ENCODE assay signal across 8 mouse cellular contexts in the genomic region with DNA sequence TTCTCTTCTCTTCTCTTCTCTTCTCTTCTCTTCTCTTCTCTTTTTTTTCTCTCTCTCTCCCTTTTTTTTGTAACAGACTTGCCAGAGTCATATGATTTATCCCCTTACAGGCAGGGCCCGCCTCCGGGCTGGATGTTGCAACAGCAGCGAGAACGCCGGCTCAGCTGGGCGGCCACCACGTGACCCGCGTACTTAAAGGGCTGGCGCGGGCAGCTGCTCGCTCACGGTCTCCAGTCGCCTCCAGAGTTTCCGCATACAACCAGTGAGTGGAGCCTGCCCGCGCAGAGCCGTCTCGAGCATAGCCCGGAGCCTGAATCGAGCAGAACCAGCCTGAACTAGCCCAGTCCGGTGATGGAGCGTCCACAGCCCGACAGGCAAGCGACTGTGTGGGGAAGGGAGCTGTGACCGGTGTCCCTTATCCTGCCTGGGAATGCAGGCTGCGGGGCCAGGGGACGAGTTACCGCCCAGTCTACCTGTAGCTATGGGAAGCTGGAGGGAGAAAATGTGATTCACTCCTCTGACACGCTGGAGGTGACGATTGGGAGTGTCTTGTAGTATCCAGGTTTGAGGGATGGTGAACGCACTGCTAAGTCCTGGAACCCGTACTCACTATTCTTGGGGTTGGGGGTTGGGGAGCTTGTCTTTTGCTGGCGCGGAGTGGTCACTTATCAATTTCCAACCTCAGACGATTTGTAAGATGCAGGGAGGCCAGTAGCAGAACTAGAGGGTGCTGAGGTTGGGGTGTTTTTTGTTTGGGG. TPM values are rescaled to one million over a fixed set of nuclear protein-coding genes. Genes with fewer than 3 reads are reported as not detected.
DNase-seq lines count a peak whose midpoint lies in the region; ATAC-seq and TF ChIP-seq lines count a peak whose summit lies in the region.

A gene (plus strand): TSS at position 223 of the 758 bp plus-strand sequence.

- peak; percentile 60; the same call in 1 of the 2 replicates for TF ChIP-seq POLR2A in bone marrow macrophage, adult 2 months (IDR thresholded peaks at IDR 0.05; ENCODE audit: borderline replicate concordance, low read depth, low read length)
- TF ChIP-seq POLR2A in limb, embryonic 14.5 days (IDR thresholded peaks at IDR 0.05; ENCODE audit: borderline replicate concordance, extremely low read depth, insufficient read depth, insufficient read length), result peak; percentile 82; the same call in 1 of the 2 replicates
- TF ChIP-seq POLR2A in spleen, adult 2 months (IDR thresholded peaks at IDR 0.05; ENCODE audit: low read depth, low read length), result 0 out of 2 replicates have a peak, but pooled peaks have one; percentile 14

- H3K9me3 ChIP-seq in kidney, embryonic 14.5 days (ENCODE audit: control insufficient read depth, low read length), result no peaks in the 10 kb centered on the region
- no peaks in the 10 kb centered on the region for H3K9me3 ChIP-seq in limb, embryonic 14.5 days (ENCODE audit: control insufficient read depth, low read length)
- H3K9me3 ChIP-seq in midbrain, embryonic 16.5 days (replicated peaks; ENCODE audit: control insufficient read depth, low read length, poor library complexity, severe bottlenecking), result no peaks in the 10 kb centered on the region

- no peak for TF ChIP-seq CTCF in bone marrow macrophage, adult 2 months (IDR thresholded peaks at IDR 0.05; ENCODE audit: low read depth, low read length)
- TF ChIP-seq CTCF in spleen, adult 2 months (IDR thresholded peaks at IDR 0.05; ENCODE audit: extremely low read depth, insufficient read depth, insufficient read length, insufficient replicate concordance), result no peak

- peak within 1 kb of the TSS; percentile 72 for H3K4me2 ChIP-seq in kidney, embryonic 14.5 days (replicated peaks; ENCODE audit: low read depth, low read length)
- H3K4me2 ChIP-seq in limb, embryonic 14.5 days (replicated peaks; ENCODE audit: low read depth, low read length, severe bottlenecking), result peak within 1 kb of the TSS; percentile 68
- H3K4me2 ChIP-seq in midbrain, embryonic 16.5 days (ENCODE audit: low read length), result peak within 1 kb of the TSS; percentile 93

- 1% methylated on average over 36 of the region's 36 CpGs for WGBS in kidney, embryonic 14.5 days
- WGBS in limb, embryonic 14.5 days, result 2% methylated on average over 36 of the region's 36 CpGs
- WGBS in midbrain, embryonic 16.5 days, result under 1% methylated on average over 36 of the region's 36 CpGs
- 10% methylated on average over 36 of the region's 36 CpGs for WGBS in spleen, adult 2 months

- no peaks in the 10 kb centered on the region; the same call in 1 of the 2 replicates for H3K36me3 ChIP-seq in kidney, embryonic 14.5 days (ENCODE audit: control insufficient read depth, insufficient read depth, low read length)
- H3K36me3 ChIP-seq in limb, embryonic 14.5 days (ENCODE audit: control insufficient read depth, insufficient read depth, low read length), result peaks cover 10% of the 10 kb centered on the region; the same call in 1 of the 2 replicates
- no peaks in the 10 kb centered on the region for H3K36me3 ChIP-seq in midbrain, embryonic 16.5 days (ENCODE audit: control insufficient read depth, insufficient read depth, low read length)
- no peaks in the 10 kb centered on the region for H3K36me3 ChIP-seq in spleen, adult 2 months (ENCODE audit: control insufficient read depth, insufficient read depth, low read length)

- peak within 1 kb of the TSS; percentile 70 for H3K9ac ChIP-seq in kidney, embryonic 14.5 days (ENCODE audit: low read depth, low read length)
- peak within 1 kb of the TSS; percentile 67 for H3K9ac ChIP-seq in limb, embryonic 14.5 days (ENCODE audit: low read depth, low read length, severe bottlenecking)
- peak within 1 kb of the TSS; percentile 78 for H3K9ac ChIP-seq in midbrain, embryonic 16.5 days (ENCODE audit: low read depth, low read length)

- peaks cover 43% of the 10 kb centered on the region for H3K4me1 ChIP-seq in bone marrow macrophage, adult 2 months (ENCODE audit: control insufficient read depth, insufficient read depth, low read length)
- peaks cover 14% of the 10 kb centered on the region; the same call in 1 of the 2 replicates for H3K4me1 ChIP-seq in kidney, embryonic 14.5 days (ENCODE audit: control insufficient read depth, insufficient read depth, low read length)
- peaks cover 3% of the 10 kb centered on the region; the same call in 1 of the 2 replicates for H3K4me1 ChIP-seq in limb, embryonic 14.5 days (ENCODE audit: control insufficient read depth, insufficient read depth, low read length)
- H3K4me1 ChIP-seq in midbrain, embryonic 16.5 days (ENCODE audit: control insufficient read depth, insufficient read depth, low read length), result peaks cover 11% of the 10 kb centered on the region
- H3K4me1 ChIP-seq in spleen, adult 2 months (ENCODE audit: control insufficient read depth, insufficient read depth, insufficient read length), result peaks cover 8% of the 10 kb centered on the region; the same call in 1 of the 2 replicates

- peak within 1 kb of the TSS; percentile 80 for H3K27ac ChIP-seq in bone marrow macrophage, adult 2 months (ENCODE audit: insufficient read depth, low read depth, low read length)
- peak within 1 kb of the TSS; percentile 47; the same call in 1 of the 2 replicates for H3K27ac ChIP-seq in kidney, embryonic 14.5 days (ENCODE audit: low read depth, low read length)
- no peak within 1 kb of the TSS; the same call in 1 of the 2 replicates for H3K27ac ChIP-seq in limb, embryonic 14.5 days (replicated peaks; ENCODE audit: low read depth, low read length)
- H3K27ac ChIP-seq in midbrain, embryonic 16.5 days (ENCODE audit: low read length), result no peak within 1 kb of the TSS
- 0 out of 2 replicates have a peak within 1 kb of the TSS, but pooled peaks have one; percentile 24 for H3K27ac ChIP-seq in spleen, adult 2 months (ENCODE audit: insufficient read depth, low read length)

- peak within 1 kb of the TSS; percentile 97 for H3K4me3 ChIP-seq in bone marrow macrophage, adult 2 months (ENCODE audit: insufficient read depth, low read length)
- peak within 1 kb of the TSS; percentile 62 for H3K4me3 ChIP-seq in kidney, embryonic 14.5 days (ENCODE audit: low read length)
- H3K4me3 ChIP-seq in limb, embryonic 14.5 days (replicated peaks; ENCODE audit: low read length), result peak within 1 kb of the TSS; percentile 59
- peak within 1 kb of the TSS; percentile 58 for H3K4me3 ChIP-seq in midbrain, embryonic 16.5 days (ENCODE audit: low read depth, low read length)
- H3K4me3 ChIP-seq in spleen, adult 2 months (ENCODE audit: extremely low read depth, insufficient read depth, insufficient read length), result peak within 1 kb of the TSS; percentile 59

- ATAC-seq in erythroblast, adult 5-6 weeks (replicated peaks; ENCODE audit: low FRiP score, poor library complexity, severe bottlenecking), result peak; percentile 57
- ATAC-seq in kidney, embryonic 14.5 days (ENCODE audit: low FRiP score, low TSS enrichment), result peak; percentile 94
- ATAC-seq in limb, embryonic 14.5 days (ENCODE audit: low FRiP score, low read depth), result peak; percentile 90
- ATAC-seq in midbrain, embryonic 16.5 days, result peak; percentile 92

- no peaks in the 10 kb centered on the region for H3K27me3 ChIP-seq in kidney, embryonic 14.5 days (ENCODE audit: control insufficient read depth, insufficient read depth, low read length)
- H3K27me3 ChIP-seq in limb, embryonic 14.5 days (ENCODE audit: control insufficient read depth, insufficient read depth, low read length), result no peaks in the 10 kb centered on the region
- no peaks in the 10 kb centered on the region for H3K27me3 ChIP-seq in midbrain, embryonic 16.5 days (ENCODE audit: control insufficient read depth, insufficient read depth, low read depth, low read length)
- no peaks in the 10 kb centered on the region; the same call in 1 of the 2 replicates for H3K27me3 ChIP-seq in spleen, adult 2 months (ENCODE audit: control insufficient read depth, insufficient read depth, low read length)

- peak; percentile 66 to 70 for DNase-seq in B cell, adult 2 months
- peak; percentile 94 for DNase-seq in heart, adult 9 months (ENCODE audit: low spot score in 2 of 2)
- peak; percentile 92 for DNase-seq in limb, embryonic 14.5 days (ENCODE audit: low spot score)
- peak in 1 of 2 experiments; percentile 69 for DNase-seq in spleen, adult 2 months (ENCODE audit: low read depth in 1 of 2, low spot score in 2 of 2)

RNA-seq across cellular contexts. Expression of the gene that starts here (rescaled TPM):
- polyA plus RNA-seq in bone marrow macrophage, adult 2 months (2012; ENCODE audit: insufficient read depth, insufficient read length, missing spikeins), result 346 and 386 TPM in 2 replicates
- total RNA-seq in erythroblast, adult 5-6 weeks (2015; ENCODE audit: low replicate concordance), result 38.8 and 51.6 TPM in 2 replicates
- total RNA-seq in erythroblast, adult 5-6 weeks (2017; ENCODE audit: low replicate concordance), result 58.8 and 63.7 TPM in 2 replicates
- 12.5 and 15.0 TPM in 2 replicates for polyA plus RNA-seq in kidney, embryonic 14.5 days (2014; fragmentation: Nextera tagmentation; extraction: Ambion mirVana)
- 32.2 and 39.3 TPM in 2 replicates for polyA plus RNA-seq in limb, embryonic 14.5 days (2012; rRNA removed)
- polyA plus RNA-seq in limb, embryonic 14.5 days (2014; fragmentation: Nextera tagmentation; extraction: Ambion mirVana), result 18.5 and 19.3 TPM in 2 replicates
- 9.5 and 9.7 TPM in 2 replicates for polyA plus RNA-seq in midbrain, embryonic 16.5 days (2015; fragmentation: Nextera tagmentation; extraction: Ambion mirVana)
- 222 and 386 TPM in 2 replicates for polyA plus RNA-seq in spleen, adult 2 months (2012; rRNA removed)

Comparison
In these comparisons a context has a peak if more than half of its experiments do, and no peak if none do; other contexts are left out.
1. H3K27ac ChIP-seq: peak in bone marrow macrophage, adult 2 months (single experiment), kidney, embryonic 14.5 days (single experiment) and spleen, adult 2 months (single experiment); none in limb, embryonic 14.5 days (single experiment) and midbrain, embryonic 16.5 days (single experiment).
2. POLR2A ChIP-seq: peak in every context shown above with its lines; median percentile 82 in limb, embryonic 14.5 days; 60 in bone marrow macrophage, adult 2 months; 14 in spleen, adult 2 months.
3. Peak in every context shown above with its lines, with median percentiles within 50 percentile points of each other: H3K4me3 ChIP-seq, ATAC-seq, H3K4me2 ChIP-seq and H3K9ac ChIP-seq.